15 mouse cellular contexts compared by ENCODE assay signal in the genomic region with DNA sequence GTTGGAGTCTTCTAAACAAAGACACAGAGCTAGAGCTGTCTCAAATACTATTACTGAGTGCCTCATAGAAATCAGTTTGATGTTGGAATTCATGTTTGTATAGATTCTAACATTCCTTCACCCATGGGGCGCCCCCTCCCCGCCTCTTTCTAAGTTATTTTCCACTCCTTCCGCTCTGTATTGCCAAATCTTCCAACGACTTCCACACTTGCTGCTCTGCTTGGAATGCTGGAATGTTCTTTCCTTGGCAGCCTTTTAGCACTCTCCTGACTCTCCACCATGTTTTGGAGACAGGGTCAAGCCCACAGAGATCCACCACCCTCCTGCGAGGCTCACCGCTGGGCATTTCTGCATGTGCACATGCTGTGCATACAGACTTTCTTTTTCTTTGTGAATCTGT. TPM values are rescaled to one million over a fixed set of nuclear protein-coding genes. Genes with fewer than 3 reads are reported as not detected.
DNase-seq lines count a peak whose midpoint lies in the region; ATAC-seq lines count a peak whose summit lies in the region.
"Had no signal": no experiment of that assay in that cellular context is flagged by ENCODE, and none has a peak within 500 bp of the region (broad histone marks: within the 10 kb centered on the region; RNA-seq: fewer than 3 reads in every experiment).

No protein-coding gene starts in this region.

- no peaks in the 10 kb centered on the region for H3K36me3 ChIP-seq in embryonic facial prominence, embryonic 14.5 days (ENCODE audit: control insufficient read depth, insufficient read depth, low read length)
- H3K36me3 ChIP-seq in embryonic facial prominence, embryonic 10.5 days (replicated peaks): no peaks in the 10 kb centered on the region
- H3K36me3 ChIP-seq: embryonic facial prominence, embryonic 13.5 days; heart, embryonic 15.5 days; neural tube, embryonic 13.5 days had no signal

- ATAC-seq in embryonic facial prominence, embryonic 14.5 days (ENCODE audit: low read depth): no peak
- ATAC-seq: forebrain, embryonic 13.5 days had no signal

- no peak overlapping the region for H3K4me2 ChIP-seq in embryonic facial prominence, embryonic 14.5 days (ENCODE audit: low read depth, low read length)
- H3K4me2 ChIP-seq: embryonic facial prominence, embryonic 13.5 days; forebrain, embryonic 13.5 days; heart, embryonic 15.5 days; neural tube, embryonic 13.5 days had no signal

- no peak overlapping the region for H3K4me3 ChIP-seq in embryonic facial prominence, embryonic 14.5 days (ENCODE audit: low read depth, low read length)
- H3K4me3 ChIP-seq in embryonic facial prominence, embryonic 10.5 days: no peak overlapping the region
- H3K4me3 ChIP-seq in brown adipose tissue, adult 24 weeks (ENCODE audit: insufficient read depth, low read depth, low read length): no peak overlapping the region
- H3K4me3 ChIP-seq: embryonic facial prominence, embryonic 13.5 days; forebrain, embryonic 13.5 days; heart, embryonic 15.5 days; neural tube, embryonic 13.5 days had no signal

- no peaks in the 10 kb centered on the region for H3K27me3 ChIP-seq in embryonic facial prominence, embryonic 14.5 days (replicated peaks; ENCODE audit: control insufficient read depth, insufficient read depth, low read length)
- H3K27me3 ChIP-seq in embryonic facial prominence, embryonic 10.5 days (replicated peaks; ENCODE audit: low read depth, poor library complexity, severe bottlenecking): no peaks in the 10 kb centered on the region
- H3K27me3 ChIP-seq: embryonic facial prominence, embryonic 13.5 days; forebrain, embryonic 13.5 days; heart, embryonic 15.5 days; neural tube, embryonic 13.5 days had no signal

- H3K27ac ChIP-seq in embryonic facial prominence, embryonic 14.5 days (replicated peaks; ENCODE audit: low read depth, low read length): no peak overlapping the region
- no peak overlapping the region for H3K27ac ChIP-seq in embryonic facial prominence, embryonic 10.5 days (replicated peaks)
- H3K27ac ChIP-seq in brown adipose tissue, adult 24 weeks (replicated peaks; ENCODE audit: low read depth, low read length): peak overlapping the region; percentile 68
- H3K27ac ChIP-seq: embryonic facial prominence, embryonic 13.5 days; forebrain, embryonic 13.5 days; heart, embryonic 15.5 days; neural tube, embryonic 13.5 days had no signal

- DNase-seq in embryonic facial prominence, embryonic 14.5 days (ENCODE audit: low spot score): peak; percentile 34
- DNase-seq in embryonic facial prominence, embryonic 10.5 days (ENCODE audit: low spot score): no peak
- peak; percentile 31 for DNase-seq in kidney, postnatal 10 days
- no peak for DNase-seq in kidney, postnatal 25 days
- DNase-seq in lung, postnatal 25 days (ENCODE audit: low spot score): peak; percentile 7
- DNase-seq in adrenal gland, adult (ENCODE audit: inconsistent age in 2 of 2, low spot score in 1 of 2): no peak
- DNase-seq in layer of hippocampus, adult 9-10 months (ENCODE audit: low spot score): no peak
- DNase-seq: adrenal gland, postnatal 14 days; cerebellum, postnatal 36 days; spleen, adult 18-20 months had no signal

- 0 out of 2 replicates have a peak, but pooled peaks cover 5% of the 10 kb centered on the region for H3K4me1 ChIP-seq in embryonic facial prominence, embryonic 14.5 days (ENCODE audit: control insufficient read depth, insufficient read depth, low read length)
- H3K4me1 ChIP-seq in embryonic facial prominence, embryonic 10.5 days: peaks cover 3% of the 10 kb centered on the region; the same call in 1 of the 2 replicates
- peaks cover 8% of the 10 kb centered on the region; the same call in 1 of the 2 replicates for H3K4me1 ChIP-seq in brown adipose tissue, adult 24 weeks (ENCODE audit: control insufficient read depth, insufficient read depth, insufficient read length, low read length)
- H3K4me1 ChIP-seq: forebrain, embryonic 13.5 days; neural tube, embryonic 13.5 days had no signal

- WGBS in embryonic facial prominence, embryonic 14.5 days: 66% methylated on average over 6 of the region's 6 CpGs
- 87% methylated on average over 6 of the region's 6 CpGs for WGBS in embryonic facial prominence, embryonic 10.5 days

- H3K9ac ChIP-seq in embryonic facial prominence, embryonic 14.5 days (ENCODE audit: low read depth, low read length): no peak overlapping the region
- H3K9ac ChIP-seq: embryonic facial prominence, embryonic 13.5 days; forebrain, embryonic 13.5 days; heart, embryonic 15.5 days; neural tube, embryonic 13.5 days had no signal

- H3K9me3 ChIP-seq in embryonic facial prominence, embryonic 14.5 days (ENCODE audit: control insufficient read depth, low read length): no peaks in the 10 kb centered on the region
- no peaks in the 10 kb centered on the region for H3K9me3 ChIP-seq in embryonic facial prominence, embryonic 10.5 days
- H3K9me3 ChIP-seq: embryonic facial prominence, embryonic 13.5 days; forebrain, embryonic 13.5 days; heart, embryonic 15.5 days; neural tube, embryonic 13.5 days had no signal

RNA-seq across cellular contexts. Expression of a gene that starts 14.1 kb away (rescaled TPM):
- 21.5 and 22.2 TPM in 2 replicates for polyA plus RNA-seq in embryonic facial prominence, embryonic 14.5 days (2014; fragmentation: Nextera tagmentation; extraction: Ambion mirVana)
- 32.8 and 33.7 TPM in 2 replicates for polyA plus RNA-seq in embryonic facial prominence, embryonic 10.5 days (2016; fragmentation: Nextera tagmentation; extraction: Ambion mirVana)
- 16.4 and 17.4 TPM in 2 replicates for polyA plus RNA-seq in brown adipose tissue, adult 24 weeks (2012; ENCODE audit: insufficient read depth, insufficient read length, missing spikeins)

RNA-seq across cellular contexts. Expression of a gene that starts 46.8 kb away (rescaled TPM):
- 28.2 and 32.8 TPM in 2 replicates for polyA plus RNA-seq in embryonic facial prominence, embryonic 14.5 days (2014; fragmentation: Nextera tagmentation; extraction: Ambion mirVana)
- polyA plus RNA-seq in embryonic facial prominence, embryonic 10.5 days (2016; fragmentation: Nextera tagmentation; extraction: Ambion mirVana): 8.7 and 11.1 TPM in 2 replicates
- 5.2 and 9.1 TPM in 2 replicates for polyA plus RNA-seq in brown adipose tissue, adult 24 weeks (2012; ENCODE audit: insufficient read depth, insufficient read length, missing spikeins)

Comparison
In these comparisons a context has a peak if more than half of its experiments do, and no peak if none do; other contexts are left out.
1. DNase-seq: peak in embryonic facial prominence, embryonic 14.5 days (single experiment), kidney, postnatal 10 days (single experiment) and lung, postnatal 25 days (single experiment); none in embryonic facial prominence, embryonic 10.5 days (single experiment), kidney, postnatal 25 days (0 of 2), adrenal gland, adult (0 of 2) and layer of hippocampus, adult 9-10 months (single experiment).